Mouse (Mus musculus) ES-E14 (cell line): ENCODE measurements around the gene Ccnd3.

Source experiments
- CHD2 ChIP-seq: IDR thresholded peaks from 2 replicates; pipeline ENCODE4 v1.6.1; 2014; ENCODE audit warnings: mild to moderate bottlenecking, low read depth, low read length, inconsistent platforms
- HCFC1 ChIP-seq: IDR thresholded peaks from 2 replicates; pipeline ENCODE4 v1.6.1; 2012; ENCODE audit warnings: low read length, inconsistent platforms, borderline replicate concordance; ENCODE audit not compliant: insufficient read depth
- MAFK ChIP-seq: IDR thresholded peaks from 2 replicates; pipeline ENCODE4 v1.6.1; 2014; ENCODE audit warnings: mild to moderate bottlenecking, low read depth, low read length, inconsistent platforms; ENCODE audit not compliant: insufficient read depth
- ZC3H11A ChIP-seq: IDR thresholded peaks from 2 replicates; pipeline ENCODE4 v1.6.1; 2012; ENCODE audit warnings: low read depth, mild to moderate bottlenecking, inconsistent platforms, low read length, borderline replicate concordance
- ZNF384 ChIP-seq: IDR thresholded peaks from 2 replicates; pipeline ENCODE4 v1.6.1; 2012; ENCODE audit warnings: low read depth, low read length, inconsistent platforms

DNA sequence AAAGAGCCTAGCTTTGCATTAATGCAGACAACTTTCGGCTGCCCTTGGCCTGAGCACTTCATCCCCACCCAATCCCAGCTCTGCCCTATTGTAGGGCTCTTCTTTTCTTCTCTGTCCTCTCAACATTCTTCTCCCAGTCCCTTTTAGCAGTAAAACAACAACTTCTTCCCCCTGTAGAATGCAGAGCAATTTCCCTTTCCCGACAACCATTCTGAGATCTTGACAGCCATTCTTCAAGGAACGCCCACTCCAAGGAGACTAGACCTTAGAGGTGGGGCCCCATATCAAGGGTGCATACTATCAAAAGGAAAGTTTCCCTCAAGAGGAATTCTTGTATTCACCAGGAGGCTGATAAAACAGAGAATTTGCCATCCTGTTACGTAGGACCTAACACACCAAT lies 144.1 kb downstream of the Ccnd3 start:
- no peak for TF ChIP-seq ZNF384
- TF ChIP-seq ZC3H11A = no peak
- no peak for TF ChIP-seq MAFK
- TF ChIP-seq CHD2 = no peak
- TF ChIP-seq HCFC1 = no peak
